Mouse (Mus musculus): ENCODE data around the gene Synpo2. TPM values are rescaled to one million over a fixed set of nuclear protein-coding genes. Genes with fewer than 3 reads are reported as not detected.
A peak's percentile ranks its signal among the peaks of the same experiment; 100 is the strongest.

The Synpo2 gene
- polyA plus RNA-seq, 1 experiment from 2014 or later = 2.9 TPM

DNA sequence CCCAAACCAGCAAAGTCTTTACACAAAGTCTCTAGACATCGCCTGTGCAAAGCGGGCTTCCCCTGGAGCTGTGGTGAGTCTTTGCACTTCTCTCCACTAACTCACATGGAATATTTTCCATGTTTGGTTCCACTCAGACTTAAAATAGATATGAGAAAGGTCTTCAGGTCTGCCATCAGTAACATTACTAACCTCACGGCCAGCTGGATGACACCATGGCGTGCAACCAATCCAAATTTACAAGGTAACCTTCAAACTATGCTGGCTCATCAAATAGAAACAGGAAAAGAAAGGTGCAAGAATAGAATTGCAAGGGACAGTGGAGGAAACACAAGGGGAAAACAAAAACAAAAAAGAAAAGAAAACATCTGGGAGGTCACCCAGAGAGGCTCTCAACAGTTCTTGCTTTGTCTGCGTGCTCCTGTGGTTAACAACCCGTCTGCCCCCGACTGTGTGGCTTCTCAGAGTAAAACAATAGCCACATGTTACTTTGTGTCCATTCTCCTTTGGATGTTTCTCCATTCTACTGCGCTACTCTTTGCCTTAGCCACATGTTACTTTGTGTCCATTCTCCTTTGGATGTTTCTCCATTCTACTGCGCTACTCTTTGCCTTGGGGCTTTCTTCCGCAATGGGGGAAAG, 124.8 kb downstream of the Synpo2 start:
- no peak overlapping the region for H3K4me2 ChIP-seq (replicated peaks; ENCODE audit: low read depth, low read length)
- WGBS = 50% methylated on average over 10 of the region's 10 CpGs
- no peak overlapping the region for H3K4me3 ChIP-seq (ENCODE audit: low read depth, low read length)
- no peak for DNase-seq (ENCODE audit: low spot score)
- H3K9me3 ChIP-seq (ENCODE audit: control insufficient read depth, low read length) = no peaks in the 10 kb centered on the region
- ATAC-seq (ENCODE audit: low FRiP score) = no peak
- no peak overlapping the region for H3K27ac ChIP-seq (ENCODE audit: low read depth, low read length)
- no peaks in the 10 kb centered on the region for H3K36me3 ChIP-seq (ENCODE audit: control insufficient read depth, insufficient read depth, low read length)
- H3K4me1 ChIP-seq (replicated peaks; ENCODE audit: control insufficient read depth, insufficient read depth, low read length) = no peaks in the 10 kb centered on the region
- no peaks in the 10 kb centered on the region for H3K27me3 ChIP-seq (ENCODE audit: control insufficient read depth, insufficient read depth, low read length)
- H3K9ac ChIP-seq (ENCODE audit: low read depth, low read length) = no peak overlapping the region

GRCm38 (mm10) chr3:123107830-123108549, 128.0 kb downstream of the Synpo2 start:
- no peaks in the 10 kb centered on the region for H3K4me1 ChIP-seq (replicated peaks; ENCODE audit: control insufficient read depth, insufficient read depth, low read length)
- DNase-seq (ENCODE audit: low spot score) = no peak
- H3K27ac ChIP-seq (ENCODE audit: low read depth, low read length) = no peak overlapping the region
- H3K27me3 ChIP-seq (ENCODE audit: control insufficient read depth, insufficient read depth, low read length) = no peaks in the 10 kb centered on the region
- no peak for ATAC-seq (ENCODE audit: low FRiP score)
- no peak overlapping the region for H3K4me3 ChIP-seq (ENCODE audit: low read depth, low read length)
- WGBS = 76% methylated on average over 14 of the region's 14 CpGs
- no peak overlapping the region for H3K9ac ChIP-seq (ENCODE audit: low read depth, low read length)
- H3K9me3 ChIP-seq (ENCODE audit: control insufficient read depth, low read length) = no peaks in the 10 kb centered on the region
- no peaks in the 10 kb centered on the region for H3K36me3 ChIP-seq (ENCODE audit: control insufficient read depth, insufficient read depth, low read length)
- H3K4me2 ChIP-seq (replicated peaks; ENCODE audit: low read depth, low read length) = no peak overlapping the region

DNA sequence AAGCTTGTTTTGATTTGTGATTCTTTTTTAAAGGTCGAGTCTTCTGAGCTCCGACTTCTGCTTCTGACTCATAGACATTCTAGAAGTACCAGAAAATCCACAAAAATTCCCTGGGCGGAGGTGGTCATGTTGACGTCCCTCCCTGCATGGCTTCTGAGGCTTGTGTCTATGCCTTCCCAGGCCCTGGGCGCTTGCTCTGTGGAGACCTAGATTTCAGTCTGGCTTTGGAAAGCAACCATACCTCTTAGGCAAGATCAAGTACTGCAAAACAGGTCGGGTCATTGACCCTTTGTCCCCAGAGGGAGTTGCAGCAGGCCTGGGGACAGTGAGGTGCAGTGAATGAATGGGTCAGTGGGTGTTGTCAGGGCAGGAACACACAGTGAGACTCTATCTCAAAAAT, 131.6 kb downstream of the Synpo2 start:
- no peaks in the 10 kb centered on the region for H3K4me1 ChIP-seq (replicated peaks; ENCODE audit: control insufficient read depth, insufficient read depth, low read length)
- WGBS = 82% methylated on average over 6 of the region's 6 CpGs
- ATAC-seq (ENCODE audit: low FRiP score) (no peak), DNase-seq (ENCODE audit: low spot score) (no peak)
- no peaks in the 10 kb centered on the region for H3K9me3 ChIP-seq (ENCODE audit: control insufficient read depth, low read length)
- H3K27ac ChIP-seq (ENCODE audit: low read depth, low read length) = no peak overlapping the region
- no peaks in the 10 kb centered on the region for H3K27me3 ChIP-seq (ENCODE audit: control insufficient read depth, insufficient read depth, low read length)
- H3K36me3 ChIP-seq (ENCODE audit: control insufficient read depth, insufficient read depth, low read length) = no peaks in the 10 kb centered on the region
- H3K4me3 ChIP-seq (ENCODE audit: low read depth, low read length) = no peak overlapping the region
- H3K4me2 ChIP-seq (replicated peaks; ENCODE audit: low read depth, low read length) = no peak overlapping the region
- no peak overlapping the region for H3K9ac ChIP-seq (ENCODE audit: low read depth, low read length)

GRCm38 (mm10) chr3:123103151-123103860, 132.6 kb downstream of the Synpo2 start:
- H3K4me3 ChIP-seq (ENCODE audit: low read depth, low read length) = no peak overlapping the region
- H3K4me2 ChIP-seq (replicated peaks; ENCODE audit: low read depth, low read length) = no peak overlapping the region
- ATAC-seq (ENCODE audit: low FRiP score) (peak; percentile 80; the same call in 1 of the 2 replicates), DNase-seq (ENCODE audit: low spot score) (peak; percentile 86)
- H3K4me1 ChIP-seq (replicated peaks; ENCODE audit: control insufficient read depth, insufficient read depth, low read length) = no peaks in the 10 kb centered on the region
- H3K27me3 ChIP-seq (ENCODE audit: control insufficient read depth, insufficient read depth, low read length) = no peaks in the 10 kb centered on the region
- H3K9ac ChIP-seq (ENCODE audit: low read depth, low read length) = no peak overlapping the region
- no peak overlapping the region for H3K27ac ChIP-seq (ENCODE audit: low read depth, low read length)
- H3K36me3 ChIP-seq (ENCODE audit: control insufficient read depth, insufficient read depth, low read length) = no peaks in the 10 kb centered on the region
- no peaks in the 10 kb centered on the region for H3K9me3 ChIP-seq (ENCODE audit: control insufficient read depth, low read length)
- WGBS = 31% methylated on average over 13 of the region's 13 CpGs

DNA sequence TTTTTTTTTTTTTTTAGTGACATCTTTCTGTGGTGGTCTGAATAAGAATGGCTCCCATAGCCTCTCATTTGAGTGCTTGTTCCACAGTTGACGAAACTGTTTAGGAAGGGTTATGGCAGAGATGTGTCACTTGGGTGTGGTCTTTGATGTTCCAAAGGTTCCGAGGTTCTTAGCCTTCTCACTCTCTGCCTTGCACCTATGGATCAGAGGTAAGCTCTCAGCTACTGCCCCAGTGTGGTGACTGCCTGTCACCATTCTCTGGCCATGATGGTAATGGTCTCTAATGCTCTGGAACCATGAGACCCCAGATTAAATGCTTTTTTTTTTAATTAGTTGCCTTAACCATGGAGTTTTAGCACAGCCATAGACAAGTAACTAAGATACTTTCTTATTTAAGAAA, 134.2 kb downstream of the Synpo2 start:
- Histone ChIP-seq H3K9ac (ENCODE audit: low read depth, low read length) (no peak overlapping the region), H3K27ac (ENCODE audit: low read depth, low read length) (no peak overlapping the region), H3K9me3 (ENCODE audit: control insufficient read depth, low read length) (no peaks in the 10 kb centered on the region), H3K4me1 (replicated peaks; ENCODE audit: control insufficient read depth, insufficient read depth, low read length) (no peaks in the 10 kb centered on the region), H3K36me3 (ENCODE audit: control insufficient read depth, insufficient read depth, low read length) (no peaks in the 10 kb centered on the region), H3K27me3 (ENCODE audit: control insufficient read depth, insufficient read depth, low read length) (no peaks in the 10 kb centered on the region), H3K4me3 (ENCODE audit: low read depth, low read length) (no peak overlapping the region), H3K4me2 (replicated peaks; ENCODE audit: low read depth, low read length) (no peak overlapping the region)
- WGBS = 91% methylated on average over 2 of the region's 2 CpGs
- no peak for DNase-seq (ENCODE audit: low spot score)
- no peak for ATAC-seq (ENCODE audit: low FRiP score)

DNA sequence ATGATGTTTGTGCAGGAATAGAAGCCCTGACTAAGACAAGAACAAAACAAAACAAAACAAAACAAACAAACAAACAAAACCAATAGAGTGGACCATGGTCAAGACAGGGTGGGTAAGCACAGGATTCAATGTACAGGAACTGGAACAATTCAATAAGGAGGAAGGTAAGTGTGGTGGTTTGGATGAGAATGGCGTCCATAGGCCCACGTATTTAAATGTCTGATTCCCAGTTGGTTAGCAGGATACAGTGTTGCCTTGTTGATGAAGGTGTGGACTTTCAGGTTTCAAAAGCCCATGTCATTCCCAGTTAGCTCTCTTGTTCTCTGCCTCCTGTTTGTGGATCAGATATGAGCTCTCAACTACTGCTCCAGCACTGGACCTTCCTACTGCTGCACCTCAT, 140.8 kb downstream of the Synpo2 start:
- ATAC-seq (ENCODE audit: low FRiP score) (no peak), DNase-seq (ENCODE audit: low spot score) (no peak)
- no peaks in the 10 kb centered on the region for H3K4me1 ChIP-seq (replicated peaks; ENCODE audit: control insufficient read depth, insufficient read depth, low read length)
- no peak overlapping the region for H3K9ac ChIP-seq (ENCODE audit: low read depth, low read length)
- no peaks in the 10 kb centered on the region for H3K36me3 ChIP-seq (ENCODE audit: control insufficient read depth, insufficient read depth, low read length)
- 91% methylated on average over 2 of the region's 2 CpGs for WGBS
- H3K27ac ChIP-seq (ENCODE audit: low read depth, low read length) = no peak overlapping the region
- H3K9me3 ChIP-seq (ENCODE audit: control insufficient read depth, low read length) = no peaks in the 10 kb centered on the region
- H3K27me3 ChIP-seq (ENCODE audit: control insufficient read depth, insufficient read depth, low read length) = no peaks in the 10 kb centered on the region
- H3K4me2 ChIP-seq (replicated peaks; ENCODE audit: low read depth, low read length) = no peak overlapping the region
- H3K4me3 ChIP-seq (ENCODE audit: low read depth, low read length) = no peak overlapping the region

DNA sequence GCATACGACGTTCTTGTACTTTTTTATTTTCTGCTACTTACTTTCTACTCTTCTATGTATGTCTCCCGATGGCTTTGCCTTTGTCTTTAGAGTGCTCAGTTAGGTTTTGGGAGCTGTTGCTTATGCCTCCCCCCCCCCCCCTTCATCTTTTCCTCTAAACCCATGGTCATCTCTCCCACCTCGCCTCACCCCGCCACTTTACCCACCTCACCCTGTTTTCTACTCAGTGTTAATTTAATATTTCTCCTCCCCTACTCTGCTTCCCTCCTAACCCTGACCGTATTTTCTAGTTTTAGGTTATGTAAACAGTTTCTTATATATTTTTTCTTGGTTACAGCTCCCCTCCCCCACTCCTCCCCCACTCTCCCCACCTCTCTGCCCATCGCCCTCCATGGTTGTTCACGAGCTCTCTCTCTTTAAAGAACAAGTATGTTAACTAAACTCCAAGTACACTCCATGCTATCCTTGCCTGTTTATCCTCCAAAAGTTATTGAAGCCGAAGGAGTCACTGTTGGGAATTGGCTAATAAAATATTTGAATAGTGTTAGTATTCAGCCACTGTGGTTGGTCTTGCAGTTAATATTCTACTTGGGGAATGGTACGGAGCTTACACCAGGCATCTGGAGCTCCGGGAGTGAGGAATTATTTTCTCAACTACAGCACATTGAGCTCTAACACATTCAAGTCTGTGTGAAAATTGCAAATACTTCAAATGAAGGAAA, 142.1 kb downstream of the Synpo2 start:
- no peak for ATAC-seq (ENCODE audit: low FRiP score)
- no peaks in the 10 kb centered on the region for H3K27me3 ChIP-seq (ENCODE audit: control insufficient read depth, insufficient read depth, low read length)
- no peak for DNase-seq (ENCODE audit: low spot score)
- H3K9ac ChIP-seq (ENCODE audit: low read depth, low read length) = no peak overlapping the region
- H3K9me3 ChIP-seq (ENCODE audit: control insufficient read depth, low read length) = no peaks in the 10 kb centered on the region
- WGBS = 72% methylated on average over 11 of the region's 11 CpGs
- H3K27ac ChIP-seq (ENCODE audit: low read depth, low read length) = no peak overlapping the region
- H3K36me3 ChIP-seq (ENCODE audit: control insufficient read depth, insufficient read depth, low read length) = no peaks in the 10 kb centered on the region
- H3K4me2 ChIP-seq (replicated peaks; ENCODE audit: low read depth, low read length) = no peak overlapping the region
- no peaks in the 10 kb centered on the region for H3K4me1 ChIP-seq (replicated peaks; ENCODE audit: control insufficient read depth, insufficient read depth, low read length)
- H3K4me3 ChIP-seq (ENCODE audit: low read depth, low read length) = no peak overlapping the region

- no peak overlapping the region for H3K4me3 ChIP-seq (ENCODE audit: low read depth, low read length)
- H3K9ac ChIP-seq (ENCODE audit: low read depth, low read length) = no peak overlapping the region
- no peak overlapping the region for H3K4me2 ChIP-seq (replicated peaks; ENCODE audit: low read depth, low read length)
- no peaks in the 10 kb centered on the region for H3K4me1 ChIP-seq (replicated peaks; ENCODE audit: control insufficient read depth, insufficient read depth, low read length)
- ATAC-seq (ENCODE audit: low FRiP score) (0 out of 2 replicates have a peak, but pooled peaks have one; percentile 10), DNase-seq (ENCODE audit: low spot score) (peak; percentile 22)
- no peaks in the 10 kb centered on the region for H3K36me3 ChIP-seq (ENCODE audit: control insufficient read depth, insufficient read depth, low read length)
- no peaks in the 10 kb centered on the region for H3K9me3 ChIP-seq (ENCODE audit: control insufficient read depth, low read length)
- 63% methylated on average over 12 of the region's 12 CpGs for WGBS
- H3K27ac ChIP-seq (ENCODE audit: low read depth, low read length) = no peak overlapping the region
- no peaks in the 10 kb centered on the region for H3K27me3 ChIP-seq (ENCODE audit: control insufficient read depth, insufficient read depth, low read length)
Measured at GRCm38 (mm10) chr3:123092913-123093639, 142.9 kb downstream of the Synpo2 start.

Data from hindbrain, embryonic 11.5 days (tissue).